Mouse (Mus musculus): ENCODE results near the gene Ryr2. TPM values are rescaled to one million over a fixed set of nuclear protein-coding genes. Genes with fewer than 3 reads are reported as not detected.
A peak's percentile ranks its signal among the peaks of the same experiment; 100 is the strongest.

Ryr2 gene
- total RNA-seq, 1 experiment: 7.0 TPM

DNA sequence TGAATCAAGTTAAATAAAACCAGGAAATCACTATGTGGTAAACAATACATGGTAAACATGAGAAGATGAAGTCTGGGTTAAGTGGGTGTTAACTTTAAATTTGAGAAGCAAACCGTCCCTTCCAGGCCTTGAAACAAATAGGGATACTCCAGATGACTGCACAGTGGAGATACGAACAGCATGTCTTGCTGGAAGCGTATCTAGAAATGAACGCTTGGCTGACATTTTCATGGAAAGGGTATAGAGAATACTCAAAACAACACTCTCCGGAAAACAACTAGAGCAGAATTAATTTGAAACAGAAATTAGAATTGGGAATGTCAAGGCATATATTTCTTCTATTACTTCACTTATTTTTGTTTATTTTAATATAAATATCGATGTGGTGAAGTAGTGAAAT is 329.0 kb downstream of the Ryr2 start:
- no peak overlapping the region for H3K9ac ChIP-seq (ENCODE audit: insufficient read depth, low read depth, low read length, poor library complexity, severe bottlenecking)
- DNase-seq (ENCODE audit: low read depth, low spot score): no peak
- H3K9me3 ChIP-seq (ENCODE audit: control insufficient read depth, insufficient read depth, low read depth, low read length): no peaks in the 10 kb centered on the region
- in situ Hi-C loops (cut with MboI; ENCODE audit: low sequenced_read_pairs in 2 of 2, unreplicated experiment in 2 of 2): no loop called here
- no peak overlapping the region for H3K27ac ChIP-seq (ENCODE audit: insufficient read depth, low read depth, low read length, poor library complexity, severe bottlenecking)
- H3K36me3 ChIP-seq (ENCODE audit: control insufficient read depth, insufficient read depth, low read length, poor library complexity, severe bottlenecking): no peaks in the 10 kb centered on the region
- no peaks in the 10 kb centered on the region for H3K4me1 ChIP-seq (ENCODE audit: control insufficient read depth in 2 of 2, insufficient read depth in 2 of 2, low read length in 2 of 2, poor library complexity in 1 of 2)
- TF ChIP-seq HCFC1 (IDR thresholded peaks at IDR 0.05; ENCODE audit: borderline replicate concordance, insufficient read depth, low read length) (no peak), CHD2 (IDR thresholded peaks at IDR 0.05; ENCODE audit: low read depth, low read length) (no peak), ZNF384 (IDR thresholded peaks at IDR 0.05; ENCODE audit: low read depth, low read length) (no peak), ZC3H11A (IDR thresholded peaks at IDR 0.05; ENCODE audit: borderline replicate concordance, low read depth, low read length) (no peak), MAFK (IDR thresholded peaks at IDR 0.05; ENCODE audit: insufficient read depth, low read depth, low read length) (no peak)
- H3K4me3 ChIP-seq (ENCODE audit: insufficient read depth in 1 of 2, low read depth in 1 of 2, low read length in 2 of 2, poor library complexity in 1 of 2, severe bottlenecking in 1 of 2): no peak overlapping the region

DNA sequence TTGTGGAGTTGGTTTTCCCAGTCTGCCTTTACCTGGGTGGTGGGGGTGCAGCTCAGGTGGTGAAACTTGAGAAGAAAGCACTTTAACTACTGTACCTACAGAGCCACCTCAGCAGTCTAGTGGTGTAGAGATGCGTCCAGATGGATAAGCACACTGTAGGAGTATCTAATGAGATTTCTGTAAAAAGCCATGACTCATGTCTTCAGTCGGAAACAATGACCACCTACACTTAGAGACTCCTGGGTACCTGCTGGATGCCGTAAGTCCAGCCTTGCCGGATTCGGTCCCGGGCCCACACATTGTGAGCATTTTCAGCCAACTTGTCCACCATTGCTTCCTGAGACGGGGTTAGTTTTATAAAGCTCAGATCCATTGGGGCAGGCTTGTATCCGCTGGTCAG is 334.6 kb downstream of the Ryr2 start:
- H3K27ac ChIP-seq (ENCODE audit: insufficient read depth, low read depth, low read length, poor library complexity, severe bottlenecking): no peak overlapping the region
- in situ Hi-C loops (cut with MboI; ENCODE audit: low sequenced_read_pairs in 2 of 2, unreplicated experiment in 2 of 2): no loop called here
- H3K36me3 ChIP-seq (ENCODE audit: control insufficient read depth, insufficient read depth, low read length, poor library complexity, severe bottlenecking): no peaks in the 10 kb centered on the region
- no peak overlapping the region for H3K9ac ChIP-seq (ENCODE audit: insufficient read depth, low read depth, low read length, poor library complexity, severe bottlenecking)
- H3K9me3 ChIP-seq (ENCODE audit: control insufficient read depth, insufficient read depth, low read depth, low read length): no peaks in the 10 kb centered on the region
- DNase-seq (ENCODE audit: low read depth, low spot score): no peak
- TF ChIP-seq HCFC1 (IDR thresholded peaks at IDR 0.05; ENCODE audit: borderline replicate concordance, insufficient read depth, low read length) (no peak), ZC3H11A (IDR thresholded peaks at IDR 0.05; ENCODE audit: borderline replicate concordance, low read depth, low read length) (no peak)
- no peak overlapping the region for H3K4me3 ChIP-seq (ENCODE audit: insufficient read depth in 1 of 2, low read depth in 1 of 2, low read length in 2 of 2, poor library complexity in 1 of 2, severe bottlenecking in 1 of 2)
- peaks cover 0 to 2% of the 10 kb centered on the region in 2 experiments; a peak in 1 of 4 replicates for H3K4me1 ChIP-seq (ENCODE audit: control insufficient read depth in 2 of 2, insufficient read depth in 2 of 2, low read length in 2 of 2, poor library complexity in 1 of 2)

DNA sequence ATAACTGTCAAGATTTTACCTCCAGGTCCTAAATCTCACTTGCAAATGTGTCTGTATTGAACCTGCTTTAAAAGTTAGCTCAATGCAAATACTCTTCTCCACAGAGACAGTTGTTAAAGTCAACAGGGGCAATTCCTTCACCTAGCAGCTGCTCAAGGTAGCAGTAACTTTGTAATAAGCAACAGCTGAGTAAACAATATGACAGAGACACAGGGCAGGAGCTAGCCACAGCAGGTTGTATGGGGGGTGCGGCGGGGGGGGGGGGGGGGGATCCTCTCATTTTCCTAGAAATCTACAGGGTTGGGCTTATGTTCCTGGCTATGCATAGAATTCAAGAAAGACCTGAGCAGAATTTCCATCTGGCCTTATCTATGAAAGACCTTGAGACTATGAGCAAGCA is 339.8 kb downstream of the Ryr2 start:
- H3K4me1 ChIP-seq (ENCODE audit: control insufficient read depth in 2 of 2, insufficient read depth in 2 of 2, low read length in 2 of 2, poor library complexity in 1 of 2): peaks cover 2 to 4% of the 10 kb centered on the region in 2 experiments; a peak in 3 of 4 replicates
- in situ Hi-C loops (cut with MboI; ENCODE audit: low sequenced_read_pairs in 2 of 2, unreplicated experiment in 2 of 2): no loop called here
- H3K36me3 ChIP-seq (ENCODE audit: control insufficient read depth, insufficient read depth, low read length, poor library complexity, severe bottlenecking): no peaks in the 10 kb centered on the region
- no peak overlapping the region for H3K9ac ChIP-seq (ENCODE audit: insufficient read depth, low read depth, low read length, poor library complexity, severe bottlenecking)
- DNase-seq (ENCODE audit: low read depth, low spot score): no peak
- no peak overlapping the region for H3K4me3 ChIP-seq (ENCODE audit: insufficient read depth in 1 of 2, low read depth in 1 of 2, low read length in 2 of 2, poor library complexity in 1 of 2, severe bottlenecking in 1 of 2)
- TF ChIP-seq CHD2 (IDR thresholded peaks at IDR 0.05; ENCODE audit: low read depth, low read length) (no peak), ZNF384 (IDR thresholded peaks at IDR 0.05; ENCODE audit: low read depth, low read length) (no peak), HCFC1 (IDR thresholded peaks at IDR 0.05; ENCODE audit: borderline replicate concordance, insufficient read depth, low read length) (no peak), MAFK (IDR thresholded peaks at IDR 0.05; ENCODE audit: insufficient read depth, low read depth, low read length) (no peak), ZC3H11A (IDR thresholded peaks at IDR 0.05; ENCODE audit: borderline replicate concordance, low read depth, low read length) (no peak)
- H3K27ac ChIP-seq (ENCODE audit: insufficient read depth, low read depth, low read length, poor library complexity, severe bottlenecking): no peak overlapping the region
- no peaks in the 10 kb centered on the region for H3K9me3 ChIP-seq (ENCODE audit: control insufficient read depth, insufficient read depth, low read depth, low read length)

DNA sequence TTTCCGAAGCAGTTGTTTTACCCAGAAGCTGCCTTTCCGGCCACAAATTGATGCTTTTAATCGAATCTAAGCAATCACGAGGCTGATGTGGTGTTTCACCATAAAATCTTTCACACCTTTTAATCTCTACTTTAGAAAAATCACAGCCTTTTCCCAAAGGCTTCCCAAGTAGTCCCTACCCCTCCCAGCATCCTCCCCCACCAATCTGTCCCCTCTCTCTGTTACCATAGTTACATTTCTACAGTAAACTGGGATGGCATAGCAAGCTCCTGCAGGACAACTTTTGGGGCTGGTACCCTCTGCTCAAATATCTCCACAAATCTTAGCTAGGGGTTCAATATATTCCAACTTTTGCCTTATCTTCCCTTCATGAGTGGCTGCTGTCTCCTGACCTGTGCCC is 342.8 kb downstream of the Ryr2 start:
- peaks cover 2% of the 10 kb centered on the region; the same call in 1 of the 2 replicates for H3K36me3 ChIP-seq (ENCODE audit: control insufficient read depth, insufficient read depth, low read length, poor library complexity, severe bottlenecking)
- TF ChIP-seq ZC3H11A (IDR thresholded peaks at IDR 0.05; ENCODE audit: borderline replicate concordance, low read depth, low read length): no peak
- no peak for TF ChIP-seq ZNF384 (IDR thresholded peaks at IDR 0.05; ENCODE audit: low read depth, low read length)
- no peak for TF ChIP-seq MAFK (IDR thresholded peaks at IDR 0.05; ENCODE audit: insufficient read depth, low read depth, low read length)
- no peak for TF ChIP-seq HCFC1 (IDR thresholded peaks at IDR 0.05; ENCODE audit: borderline replicate concordance, insufficient read depth, low read length)
- TF ChIP-seq CHD2 (IDR thresholded peaks at IDR 0.05; ENCODE audit: low read depth, low read length): no peak
- no peaks in the 10 kb centered on the region for H3K9me3 ChIP-seq (ENCODE audit: control insufficient read depth, insufficient read depth, low read depth, low read length)
- in situ Hi-C loops (cut with MboI; ENCODE audit: low sequenced_read_pairs in 2 of 2, unreplicated experiment in 2 of 2): no loop called here
- DNase-seq (ENCODE audit: low read depth, low spot score): no peak
- no peak overlapping the region for H3K27ac ChIP-seq (ENCODE audit: insufficient read depth, low read depth, low read length, poor library complexity, severe bottlenecking)
- no peak overlapping the region for H3K4me3 ChIP-seq (ENCODE audit: insufficient read depth in 1 of 2, low read depth in 1 of 2, low read length in 2 of 2, poor library complexity in 1 of 2, severe bottlenecking in 1 of 2)
- no peak overlapping the region for H3K9ac ChIP-seq (ENCODE audit: insufficient read depth, low read depth, low read length, poor library complexity, severe bottlenecking)
- H3K4me1 ChIP-seq (ENCODE audit: control insufficient read depth in 2 of 2, insufficient read depth in 2 of 2, low read length in 2 of 2, poor library complexity in 1 of 2): peaks cover 2 to 8% of the 10 kb centered on the region in 2 experiments; a peak in 3 of 4 replicates

DNA sequence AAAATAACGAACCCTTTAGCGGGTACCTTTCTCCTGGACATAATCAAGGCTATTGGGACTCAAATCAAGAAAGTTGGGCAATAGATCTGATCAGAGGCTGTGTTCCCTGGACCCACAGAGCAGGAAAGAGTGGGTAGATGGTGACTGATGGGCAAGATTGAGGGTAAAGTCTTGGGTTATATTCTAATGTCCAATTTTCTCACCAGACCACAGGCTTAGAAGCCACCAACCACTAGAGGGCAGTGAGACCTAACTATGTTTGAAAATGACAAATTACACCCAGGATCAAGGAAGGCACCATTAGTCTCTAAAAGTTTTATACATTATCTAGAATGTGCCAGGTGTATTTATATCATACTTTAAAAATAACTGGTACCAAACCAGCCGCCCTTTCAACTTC is 343.6 kb downstream of the Ryr2 start:
- H3K36me3 ChIP-seq (ENCODE audit: control insufficient read depth, insufficient read depth, low read length, poor library complexity, severe bottlenecking): peaks cover 2% of the 10 kb centered on the region; the same call in 1 of the 2 replicates
- peaks cover 2 to 8% of the 10 kb centered on the region in 2 experiments; a peak in 3 of 4 replicates for H3K4me1 ChIP-seq (ENCODE audit: control insufficient read depth in 2 of 2, insufficient read depth in 2 of 2, low read length in 2 of 2, poor library complexity in 1 of 2)
- no peak overlapping the region for H3K4me3 ChIP-seq (ENCODE audit: insufficient read depth in 1 of 2, low read depth in 1 of 2, low read length in 2 of 2, poor library complexity in 1 of 2, severe bottlenecking in 1 of 2)
- in situ Hi-C loops (cut with MboI; ENCODE audit: low sequenced_read_pairs in 2 of 2, unreplicated experiment in 2 of 2): no loop called here
- no peaks in the 10 kb centered on the region for H3K9me3 ChIP-seq (ENCODE audit: control insufficient read depth, insufficient read depth, low read depth, low read length)
- no peak overlapping the region for H3K27ac ChIP-seq (ENCODE audit: insufficient read depth, low read depth, low read length, poor library complexity, severe bottlenecking)
- H3K9ac ChIP-seq (ENCODE audit: insufficient read depth, low read depth, low read length, poor library complexity, severe bottlenecking): no peak overlapping the region
- no peak for TF ChIP-seq HCFC1 (IDR thresholded peaks at IDR 0.05; ENCODE audit: borderline replicate concordance, insufficient read depth, low read length)
- peak; percentile 51; the same call in 1 of the 2 replicates for TF ChIP-seq ZC3H11A (IDR thresholded peaks at IDR 0.05; ENCODE audit: borderline replicate concordance, low read depth, low read length)
- TF ChIP-seq MAFK (IDR thresholded peaks at IDR 0.05; ENCODE audit: insufficient read depth, low read depth, low read length): no peak
- TF ChIP-seq ZNF384 (IDR thresholded peaks at IDR 0.05; ENCODE audit: low read depth, low read length): no peak
- no peak for TF ChIP-seq CHD2 (IDR thresholded peaks at IDR 0.05; ENCODE audit: low read depth, low read length)
- no peak for DNase-seq (ENCODE audit: low read depth, low spot score)
